Mouse (Mus musculus) intestine, embryonic 15.5 days (tissue): ENCODE results near the gene Zbtb7b. TPM values are rescaled to one million over a fixed set of nuclear protein-coding genes. Genes with fewer than 3 reads are reported as not detected.

ENCODE experiments used
- ATAC-seq: fragments of 200-750 bp; cut with Nextera tagmentation; 2 replicates; pipeline ENCODE4 v1.8.0; 2017; ENCODE audit warnings: moderate TSS enrichment, moderate library complexity
- H3K27ac ChIP-seq: fragments of 300-500 bp; sonication (generic); 2 replicates; pipeline ENCODE4 v1.5.1; 2015; ENCODE audit warnings: mild to moderate bottlenecking, inconsistent platforms
- H3K27me3 ChIP-seq: fragments of 300-500 bp; sonication (generic); replicated peaks from 2 replicates; pipeline ENCODE4 v1.6.1; 2015; ENCODE audit warnings: inconsistent platforms
- H3K36me3 ChIP-seq: fragments of 300-500 bp; sonication (generic); 2 replicates; pipeline ENCODE4 v1.6.1; 2015; ENCODE audit warnings: inconsistent platforms
- H3K4me1 ChIP-seq: fragments of 300-500 bp; sonication (generic); replicated peaks from 2 replicates; pipeline ENCODE4 v1.6.1; 2015; ENCODE audit warnings: inconsistent platforms
- H3K4me2 ChIP-seq: fragments of 300-500 bp; sonication (generic); replicated peaks from 2 replicates; pipeline ENCODE4 v1.6.1; 2015; ENCODE audit warnings: mild to moderate bottlenecking, inconsistent platforms
- H3K4me3 ChIP-seq: fragments of 300-500 bp; sonication (generic); replicated peaks from 2 replicates; pipeline ENCODE4 v1.5.1; 2015; ENCODE audit warnings: inconsistent platforms
- H3K9ac ChIP-seq: fragments of 300-500 bp; sonication (generic); 2 replicates; pipeline ENCODE4 v1.6.1; 2015; ENCODE audit warnings: inconsistent platforms
- H3K9me3 ChIP-seq: fragments of 300-500 bp; sonication (generic); 2 replicates; pipeline ENCODE4 v1.6.1; 2016; ENCODE audit warnings: inconsistent platforms
- WGBS: fragments of 180-500 bp; shearing (Covaris S2); methylation state at CpG from one replicate; pipeline ENCODE4 v1.1.7; 2015; 5-methylcytosine and 5-hydroxymethylcytosine counted together
- polyA plus RNA-seq: library from polyadenylated mRNA; unstranded; fragments of >200 nt; fragmentation: Nextera tagmentation; extraction: Ambion mirVana; gene quantifications from 2 replicates; pipeline ENCODE4 v1.2.1, GENCODE M21; 2015

The Zbtb7b gene
- polyA plus RNA-seq, 1 experiment from 2014 or later: 8.9 TPM

GRCm38 (mm10) chr3:89393605-89394004 is 971 bp downstream of the Zbtb7b start:
- no peaks in the 10 kb centered on the region for H3K27me3 ChIP-seq
- peak; percentile 88 for ATAC-seq
- peak overlapping the region; percentile 92 for H3K4me2 ChIP-seq
- H3K9me3 ChIP-seq: no peaks in the 10 kb centered on the region
- H3K9ac ChIP-seq: peak overlapping the region; percentile 69
- H3K27ac ChIP-seq: peak overlapping the region; percentile 93
- no peaks in the 10 kb centered on the region for H3K36me3 ChIP-seq
- peaks cover 55% of the 10 kb centered on the region for H3K4me1 ChIP-seq
- under 1% methylated on average over 15 of the region's 15 CpGs for WGBS
- peak overlapping the region; percentile 61 for H3K4me3 ChIP-seq

DNA sequence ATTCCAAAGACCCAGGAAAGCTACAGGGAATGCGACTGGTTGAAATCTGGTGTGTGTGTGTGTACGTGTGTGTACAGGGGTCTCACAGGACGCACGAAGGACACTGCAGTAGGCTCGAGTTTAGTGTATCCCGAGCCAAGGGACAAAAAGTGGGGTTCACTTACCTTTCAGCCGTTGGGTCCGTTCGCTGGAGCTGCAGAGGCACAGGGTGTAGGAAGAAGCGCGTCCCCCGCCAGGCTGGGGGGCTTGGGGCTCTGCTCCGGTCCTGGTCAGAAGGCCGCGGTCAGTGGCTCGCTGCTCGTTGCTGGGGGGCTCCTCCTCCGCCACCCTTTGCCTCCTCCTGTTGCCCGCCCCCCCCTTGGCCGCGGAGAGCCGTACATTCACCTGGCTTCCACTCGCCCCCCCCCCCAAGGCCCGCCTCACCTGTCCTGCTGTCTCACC is 1.7 kb downstream of the Zbtb7b start:
- Histone ChIP-seq H3K9ac (peak overlapping the region; percentile 69), H3K27ac (peak overlapping the region; percentile 92), H3K4me2 (peak overlapping the region; percentile 92), H3K9me3 (no peaks in the 10 kb centered on the region), H3K4me3 (peak overlapping the region; percentile 61), H3K4me1 (peaks cover 61% of the 10 kb centered on the region), H3K36me3 (no peaks in the 10 kb centered on the region), H3K27me3 (no peaks in the 10 kb centered on the region)
- ATAC-seq: no peak
- 1% methylated on average over 20 of the region's 24 CpGs for WGBS

GRCm38 (mm10) chr3:89391663-89392511 is 2.7 kb downstream of the Zbtb7b start:
- Histone ChIP-seq H3K4me3 (peak overlapping the region; percentile 61), H3K27me3 (no peaks in the 10 kb centered on the region), H3K9me3 (no peaks in the 10 kb centered on the region), H3K4me2 (peak overlapping the region; percentile 92), H3K9ac (peak overlapping the region; percentile 69), H3K36me3 (no peaks in the 10 kb centered on the region), H3K4me1 (peaks cover 69% of the 10 kb centered on the region), H3K27ac (peak overlapping the region; percentile 92)
- no peak for ATAC-seq
- WGBS: under 1% methylated on average over 55 of the region's 56 CpGs

- no peaks in the 10 kb centered on the region for H3K36me3 ChIP-seq
- H3K4me3 ChIP-seq: peak overlapping the region; percentile 61
- H3K27me3 ChIP-seq: no peaks in the 10 kb centered on the region
- peak overlapping the region; percentile 69 for H3K9ac ChIP-seq
- H3K27ac ChIP-seq: peak overlapping the region; percentile 92
- no peak for ATAC-seq
- WGBS: 15% methylated on average over 19 of the region's 19 CpGs
- peak overlapping the region; percentile 92 for H3K4me2 ChIP-seq
- H3K4me1 ChIP-seq: peaks cover 73% of the 10 kb centered on the region
- H3K9me3 ChIP-seq: no peaks in the 10 kb centered on the region
Measured at GRCm38 (mm10) chr3:89390699-89391662, 3.6 kb downstream of the Zbtb7b start.

DNA sequence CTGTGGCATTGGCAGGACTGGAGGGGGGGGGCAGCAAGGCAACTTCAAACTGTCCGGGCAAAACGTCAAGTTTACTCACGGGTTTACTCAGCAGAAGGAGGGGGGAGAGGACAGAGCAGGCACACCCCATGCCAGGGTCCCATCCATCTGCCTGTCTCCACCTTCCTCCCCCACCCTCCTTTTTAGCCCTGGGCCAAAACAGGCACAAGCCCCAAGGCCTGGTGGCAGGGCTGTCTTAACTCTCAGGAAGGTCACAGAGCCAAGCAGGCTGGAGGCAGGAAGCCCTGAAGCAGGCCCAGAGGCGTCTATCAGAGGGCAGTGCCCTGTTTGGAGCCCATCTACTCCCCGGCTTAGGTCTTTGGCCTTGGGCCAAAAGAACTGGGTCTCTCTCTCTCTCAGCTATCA is 4.5 kb downstream of the Zbtb7b start:
- H3K9me3 ChIP-seq: no peaks in the 10 kb centered on the region
- H3K36me3 ChIP-seq: no peaks in the 10 kb centered on the region
- H3K27ac ChIP-seq: peak overlapping the region; percentile 92
- peak overlapping the region; percentile 92 for H3K4me2 ChIP-seq
- peak overlapping the region; percentile 69 for H3K9ac ChIP-seq
- H3K4me1 ChIP-seq: peaks cover 73% of the 10 kb centered on the region
- WGBS: 34% methylated on average over 5 of the region's 5 CpGs
- H3K27me3 ChIP-seq: no peaks in the 10 kb centered on the region
- peak overlapping the region; percentile 61 for H3K4me3 ChIP-seq
- ATAC-seq: no peak

GRCm38 (mm10) chr3:89388901-89389740 is 5.5 kb downstream of the Zbtb7b start:
- Histone ChIP-seq H3K27me3 (no peaks in the 10 kb centered on the region), H3K9me3 (no peaks in the 10 kb centered on the region), H3K36me3 (no peaks in the 10 kb centered on the region), H3K4me2 (peak overlapping the region; percentile 92), H3K4me1 (peaks cover 75% of the 10 kb centered on the region), H3K9ac (no peak overlapping the region; the same call in 1 of the 2 replicates), H3K27ac (peak overlapping the region; percentile 92), H3K4me3 (no peak overlapping the region)
- WGBS: 46% methylated on average over 5 of the region's 6 CpGs
- ATAC-seq: peak; percentile 24

DNA sequence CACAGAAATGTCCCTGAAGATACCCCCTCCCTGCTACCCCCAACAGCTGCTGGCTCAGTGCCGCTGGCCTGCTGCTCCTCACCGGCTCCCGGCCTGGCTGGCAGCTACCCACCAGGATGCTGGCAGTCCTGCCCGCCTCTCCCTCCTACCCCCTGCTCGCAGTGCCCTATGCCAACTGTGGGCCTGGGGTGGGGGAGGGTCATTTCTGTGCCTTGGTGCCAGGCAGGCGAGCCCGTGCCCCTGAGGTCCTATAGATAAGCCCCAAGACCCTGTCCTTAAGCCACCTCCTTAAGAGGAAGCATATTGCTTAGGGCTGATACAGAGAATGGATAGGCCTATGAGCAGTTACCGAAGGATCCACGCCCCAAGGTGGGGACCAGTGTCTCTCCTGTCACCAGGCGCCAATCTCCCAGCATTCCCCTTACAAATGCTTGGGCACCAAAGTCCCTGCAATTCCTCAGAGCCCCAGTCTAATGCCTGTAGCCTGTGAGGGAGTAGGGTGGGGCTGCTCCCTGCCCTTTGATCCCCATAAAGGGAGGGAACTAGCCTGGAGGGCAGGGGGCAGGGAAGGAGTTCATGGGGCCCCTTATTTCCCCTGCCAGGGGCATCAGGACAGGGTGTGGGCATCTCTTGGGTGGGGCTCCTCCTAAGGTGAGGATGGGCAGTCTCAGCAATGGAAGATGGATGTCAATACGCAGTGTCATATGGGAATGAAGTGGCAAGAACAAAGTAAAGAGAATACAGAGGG is 6.3 kb downstream of the Zbtb7b start:
- peak overlapping the region; percentile 92 for H3K27ac ChIP-seq
- no peaks in the 10 kb centered on the region; the same call in 1 of the 2 replicates for H3K36me3 ChIP-seq
- peak overlapping the region; percentile 19 for H3K4me3 ChIP-seq
- H3K9ac ChIP-seq: no peak overlapping the region
- 65% methylated on average over 11 of the region's 11 CpGs for WGBS
- H3K4me2 ChIP-seq: peak overlapping the region; percentile 62
- no peaks in the 10 kb centered on the region for H3K27me3 ChIP-seq
- H3K4me1 ChIP-seq: peaks cover 78% of the 10 kb centered on the region
- H3K9me3 ChIP-seq: no peaks in the 10 kb centered on the region
- ATAC-seq: peak; percentile 80

DNA sequence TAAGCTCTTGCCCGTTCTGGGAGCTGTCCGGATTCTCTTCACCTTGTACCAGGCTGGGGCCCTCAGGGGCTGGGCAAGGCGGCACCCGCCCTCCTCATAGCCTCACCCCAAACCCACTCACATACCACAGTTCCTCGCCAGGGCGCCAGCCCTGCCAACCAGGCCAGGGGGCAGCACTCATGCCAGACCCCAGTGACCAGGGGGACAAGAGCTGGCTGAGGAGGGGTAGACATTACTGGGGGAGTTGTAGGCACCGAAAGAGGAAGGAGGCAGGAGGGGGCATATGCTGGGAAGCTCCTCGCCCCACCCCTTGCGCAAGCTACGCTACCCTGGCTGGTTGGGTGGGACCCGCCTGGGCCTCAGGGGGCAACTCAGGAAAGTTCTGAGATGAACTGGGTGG is 6.9 kb downstream of the Zbtb7b start:
- 59% methylated on average over 11 of the region's 11 CpGs for WGBS
- Histone ChIP-seq H3K27ac (peak overlapping the region; percentile 92), H3K27me3 (no peaks in the 10 kb centered on the region), H3K4me3 (peak overlapping the region; percentile 23), H3K9me3 (no peaks in the 10 kb centered on the region), H3K4me2 (peak overlapping the region; percentile 62), H3K9ac (peak overlapping the region; percentile 31), H3K4me1 (peaks cover 74% of the 10 kb centered on the region), H3K36me3 (no peaks in the 10 kb centered on the region; the same call in 1 of the 2 replicates)
- no peak for ATAC-seq

- Histone ChIP-seq H3K4me3 (peak overlapping the region; percentile 23), H3K4me1 (peaks cover 68% of the 10 kb centered on the region)
- WGBS: 53% methylated on average over 17 of the region's 17 CpGs
Measured at GRCm38 (mm10) chr3:89386438-89387420, 7.8 kb downstream of the Zbtb7b start.

GRCm38 (mm10) chr3:89385451-89385850 is 9.1 kb downstream of the Zbtb7b start:
- no peak overlapping the region for H3K27ac ChIP-seq
- H3K9ac ChIP-seq: peak overlapping the region; percentile 27; the same call in 1 of the 2 replicates
- no peaks in the 10 kb centered on the region; the same call in 1 of the 2 replicates for H3K36me3 ChIP-seq
- 46% methylated on average over 11 of the region's 11 CpGs for WGBS
- peak overlapping the region; percentile 62 for H3K4me2 ChIP-seq
- no peaks in the 10 kb centered on the region for H3K27me3 ChIP-seq
- H3K4me1 ChIP-seq: peaks cover 57% of the 10 kb centered on the region
- no peaks in the 10 kb centered on the region for H3K9me3 ChIP-seq
- ATAC-seq: no peak
- H3K4me3 ChIP-seq: no peak overlapping the region

More at GRCm38 (mm10) chr3:89386438-89387420, 7.8 kb downstream of the Zbtb7b start:
- Histone ChIP-seq H3K4me2 (peak overlapping the region; percentile 62), H3K27me3 (no peaks in the 10 kb centered on the region), H3K9ac (peak overlapping the region; percentile 31; the same call in 1 of the 2 replicates), H3K36me3 (no peaks in the 10 kb centered on the region; the same call in 1 of the 2 replicates), H3K27ac (peak overlapping the region; percentile 92), H3K9me3 (no peaks in the 10 kb centered on the region)
- ATAC-seq: no peak
